Mouse (Mus musculus): Measurements from ENCODE around the gene Vamp2. TPM values are rescaled to one million over a fixed set of nuclear protein-coding genes. Genes with fewer than 3 reads are reported as not detected.
A peak's percentile ranks its signal among the peaks of the same experiment; 100 is the strongest.

Gene Vamp2
- polyA plus RNA-seq, 1 experiment from 2014 or later = 123 TPM

DNA sequence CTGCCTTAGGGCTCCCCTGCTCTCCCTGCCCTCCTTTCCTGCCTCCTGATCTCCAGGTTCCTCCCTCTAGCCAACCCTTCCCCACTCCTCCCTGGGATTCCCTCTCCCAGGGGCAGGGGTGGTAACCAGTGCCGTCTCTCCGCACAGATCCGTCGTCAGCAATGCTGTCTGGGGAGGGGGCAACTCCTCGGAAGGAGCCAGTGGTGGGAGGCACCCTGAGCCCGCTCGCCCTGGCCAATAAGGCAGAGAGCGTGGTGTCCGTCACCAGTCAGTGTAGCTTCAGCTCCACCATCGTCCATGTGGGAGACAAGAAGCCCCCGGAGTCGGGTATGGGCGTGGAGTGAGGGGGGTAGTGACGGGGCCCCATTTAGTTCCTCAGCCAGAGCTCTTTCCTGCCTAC, 16.2 kb downstream of the Vamp2 start:
- ATAC-seq (ENCODE audit: low FRiP score, low read depth) = no peak
- no peak overlapping the region for H3K9ac ChIP-seq (replicated peaks)
- H3K4me3 ChIP-seq = no peak overlapping the region
- 89% methylated on average over 14 of the region's 14 CpGs for WGBS
- H3K9me3 ChIP-seq = no peaks in the 10 kb centered on the region
- peaks cover 86% of the 10 kb centered on the region for H3K36me3 ChIP-seq
- H3K4me1 ChIP-seq = peaks cover 14% of the 10 kb centered on the region
- no peak overlapping the region for H3K4me2 ChIP-seq (replicated peaks)
- H3K27ac ChIP-seq (replicated peaks) = no peak overlapping the region
- no peaks in the 10 kb centered on the region for H3K27me3 ChIP-seq

DNA sequence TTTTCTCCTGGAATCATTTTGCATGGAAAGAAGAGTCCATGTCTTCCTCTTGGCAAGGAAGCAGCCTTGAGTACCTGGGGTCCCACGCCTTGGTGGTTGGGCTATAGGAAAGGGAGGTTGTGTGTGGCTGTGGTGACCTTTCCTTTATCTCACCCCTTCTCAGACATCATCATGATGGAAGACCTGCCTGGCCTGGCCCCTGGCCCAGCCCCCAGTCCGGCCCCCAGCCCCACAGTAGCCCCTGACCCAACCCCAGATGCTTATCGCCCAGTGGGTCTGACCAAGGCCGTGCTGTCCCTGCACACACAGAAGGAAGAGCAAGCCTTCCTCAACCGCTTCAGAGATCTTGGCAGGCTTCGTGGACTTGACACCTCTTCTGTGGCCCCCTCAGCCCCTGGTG, 16.9 kb downstream of the Vamp2 start:
- peaks cover 87% of the 10 kb centered on the region for H3K36me3 ChIP-seq
- no peaks in the 10 kb centered on the region for H3K27me3 ChIP-seq

GRCm38 (mm10) chr11:69105796-69106195, 17.5 kb downstream of the Vamp2 start:
- Histone ChIP-seq H3K27me3 (no peaks in the 10 kb centered on the region), H3K4me3 (no peak overlapping the region), H3K4me2 (replicated peaks) (no peak overlapping the region), H3K9ac (replicated peaks) (no peak overlapping the region), H3K27ac (replicated peaks) (no peak overlapping the region), H3K9me3 (no peaks in the 10 kb centered on the region), H3K36me3 (peaks cover 87% of the 10 kb centered on the region), H3K4me1 (0 out of 2 replicates have a peak, but pooled peaks cover 2% of the 10 kb centered on the region)
- ATAC-seq (ENCODE audit: low FRiP score, low read depth) = no peak
- 81% methylated on average over 2 of the region's 2 CpGs for WGBS

More for the DNA sequence above, 16.9 kb downstream of the Vamp2 start:
- Histone ChIP-seq H3K9ac (replicated peaks) (no peak overlapping the region), H3K27ac (replicated peaks) (no peak overlapping the region), H3K9me3 (no peaks in the 10 kb centered on the region), H3K4me1 (peaks cover 8% of the 10 kb centered on the region), H3K4me2 (replicated peaks) (no peak overlapping the region), H3K4me3 (no peak overlapping the region)
- WGBS = 96% methylated on average over 6 of the region's 6 CpGs
- no peak for ATAC-seq (ENCODE audit: low FRiP score, low read depth)

GRCm38 (mm10) chr11:69106299-69106698, 18.0 kb downstream of the Vamp2 start:
- ATAC-seq (ENCODE audit: low FRiP score, low read depth) = no peak
- H3K27me3 ChIP-seq = peaks cover under 1% of the 10 kb centered on the region; the same call in 1 of the 2 replicates
- 89% methylated on average over 11 of the region's 11 CpGs for WGBS

GRCm38 (mm10) chr11:69106842-69107241, 18.6 kb downstream of the Vamp2 start:
- ATAC-seq (ENCODE audit: low FRiP score, low read depth) = no peak
- H3K9me3 ChIP-seq = no peaks in the 10 kb centered on the region
- peaks cover 76% of the 10 kb centered on the region for H3K36me3 ChIP-seq
- peaks cover 5% of the 10 kb centered on the region; the same call in 1 of the 2 replicates for H3K4me1 ChIP-seq
- H3K9ac ChIP-seq (replicated peaks) = no peak overlapping the region
- peaks cover 6% of the 10 kb centered on the region; the same call in 1 of the 2 replicates for H3K27me3 ChIP-seq
- no peak overlapping the region for H3K27ac ChIP-seq (replicated peaks)
- H3K4me2 ChIP-seq (replicated peaks) = no peak overlapping the region
- WGBS = 85% methylated on average over 11 of the region's 11 CpGs
- H3K4me3 ChIP-seq = no peak overlapping the region

More at GRCm38 (mm10) chr11:69106299-69106698, 18.0 kb downstream of the Vamp2 start:
- Histone ChIP-seq H3K4me1 (peaks cover under 1% of the 10 kb centered on the region; the same call in 1 of the 2 replicates), H3K9ac (replicated peaks) (no peak overlapping the region), H3K4me2 (replicated peaks) (no peak overlapping the region), H3K9me3 (no peaks in the 10 kb centered on the region), H3K36me3 (peaks cover 82% of the 10 kb centered on the region), H3K4me3 (no peak overlapping the region), H3K27ac (replicated peaks) (no peak overlapping the region)

- WGBS = 93% methylated on average over 11 of the region's 11 CpGs
- H3K27me3 ChIP-seq = peaks cover 15% of the 10 kb centered on the region
- H3K4me2 ChIP-seq (replicated peaks) = no peak overlapping the region
- H3K36me3 ChIP-seq = peaks cover 68% of the 10 kb centered on the region
- peaks cover 5% of the 10 kb centered on the region; the same call in 1 of the 2 replicates for H3K4me1 ChIP-seq
- H3K4me3 ChIP-seq = no peak overlapping the region
- no peak overlapping the region for H3K9ac ChIP-seq (replicated peaks)
- no peak for ATAC-seq (ENCODE audit: low FRiP score, low read depth)
- H3K9me3 ChIP-seq = no peaks in the 10 kb centered on the region
- H3K27ac ChIP-seq (replicated peaks) = no peak overlapping the region
These were observed 19.4 kb downstream of the Vamp2 start for GRCm38 (mm10) chr11:69107676-69108075.

- Histone ChIP-seq H3K4me3 (no peak overlapping the region), H3K27ac (replicated peaks) (no peak overlapping the region), H3K4me2 (replicated peaks) (no peak overlapping the region), H3K9me3 (no peaks in the 10 kb centered on the region), H3K9ac (replicated peaks) (no peak overlapping the region), H3K4me1 (peaks cover 5% of the 10 kb centered on the region; the same call in 1 of the 2 replicates), H3K36me3 (peaks cover 63% of the 10 kb centered on the region), H3K27me3 (peaks cover 18% of the 10 kb centered on the region)
- ATAC-seq (ENCODE audit: low FRiP score, low read depth) = no peak
- 93% methylated on average over 9 of the region's 9 CpGs for WGBS
These were observed 19.9 kb downstream of the Vamp2 start for GRCm38 (mm10) chr11:69108223-69108622.

DNA sequence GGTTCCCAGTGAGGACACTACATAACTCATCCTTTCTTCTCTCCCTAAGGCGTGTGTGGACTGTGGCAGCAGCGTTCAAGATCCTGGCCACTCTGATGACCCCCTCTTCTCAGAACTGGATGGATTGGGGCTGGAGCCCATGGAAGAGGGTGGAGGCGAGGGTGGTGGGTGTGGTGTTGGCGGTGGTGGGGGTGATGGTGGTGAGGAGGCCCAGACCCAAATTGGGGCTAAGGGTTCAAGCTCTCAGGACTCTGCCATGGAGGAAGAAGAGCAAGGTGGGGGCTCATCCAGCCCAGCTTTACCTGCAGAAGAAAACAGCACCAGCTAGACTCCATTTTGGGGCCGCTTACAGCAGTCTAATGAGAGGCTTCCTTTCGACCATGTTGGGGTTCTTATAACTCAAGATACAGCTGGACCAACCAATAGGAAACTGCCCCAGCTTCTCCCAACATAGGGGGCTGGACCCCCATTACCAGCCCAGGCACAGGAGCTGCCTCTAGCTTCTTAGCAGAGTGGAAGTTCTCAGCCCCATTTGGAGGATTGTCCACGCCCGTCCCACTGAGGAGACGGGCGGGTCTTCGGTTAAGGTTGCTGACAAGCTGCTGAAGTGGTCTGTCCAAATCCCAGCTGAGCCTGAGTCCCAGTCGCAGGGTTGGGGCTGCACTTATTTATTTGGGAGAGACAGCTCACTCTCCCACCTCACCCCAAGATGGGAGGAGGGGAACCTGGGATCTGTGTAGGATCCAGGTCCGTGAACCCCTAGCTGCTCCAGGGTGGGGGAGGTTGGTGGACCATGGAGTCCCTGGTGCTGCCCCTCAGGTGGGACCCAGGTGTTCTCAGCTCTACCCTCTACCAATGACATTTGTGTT, 21.0 kb downstream of the Vamp2 start:
- no peak for ATAC-seq (ENCODE audit: low FRiP score, low read depth)
- Histone ChIP-seq H3K4me2 (replicated peaks) (no peak overlapping the region), H3K27ac (replicated peaks) (no peak overlapping the region), H3K36me3 (peaks cover 52% of the 10 kb centered on the region), H3K4me3 (0 out of 2 replicates have a peak overlapping the region, but pooled peaks have one; percentile 2), H3K9me3 (no peaks in the 10 kb centered on the region), H3K27me3 (peaks cover 25% of the 10 kb centered on the region), H3K4me1 (peaks cover 5% of the 10 kb centered on the region; the same call in 1 of the 2 replicates), H3K9ac (replicated peaks) (no peak overlapping the region)
- 87% methylated on average over 13 of the region's 13 CpGs for WGBS

GRCm38 (mm10) chr11:69110319-69111046, 22.2 kb downstream of the Vamp2 start:
- peak; percentile 38; the same call in 1 of the 2 replicates for ATAC-seq (ENCODE audit: low FRiP score, low read depth)
- peaks cover 36% of the 10 kb centered on the region for H3K27me3 ChIP-seq
- no peaks in the 10 kb centered on the region for H3K9me3 ChIP-seq
- peaks cover 5% of the 10 kb centered on the region; the same call in 1 of the 2 replicates for H3K4me1 ChIP-seq
- H3K4me3 ChIP-seq = peak overlapping the region; percentile 52
- 1% methylated on average over 30 of the region's 30 CpGs for WGBS
- H3K27ac ChIP-seq (replicated peaks) = no peak overlapping the region
- peaks cover 41% of the 10 kb centered on the region for H3K36me3 ChIP-seq
- H3K4me2 ChIP-seq (replicated peaks) = peak overlapping the region; percentile 52
- H3K9ac ChIP-seq (replicated peaks) = peak overlapping the region; percentile 28; the same call in 1 of the 2 replicates

GRCm38 (mm10) chr11:69111051-69111810, 22.9 kb downstream of the Vamp2 start:
- no peak for ATAC-seq (ENCODE audit: low FRiP score, low read depth)
- no peak overlapping the region; the same call in 1 of the 2 replicates for H3K9ac ChIP-seq (replicated peaks)
- WGBS = 6% methylated on average over 21 of the region's 21 CpGs
- peaks cover 34% of the 10 kb centered on the region for H3K36me3 ChIP-seq
- no peaks in the 10 kb centered on the region for H3K9me3 ChIP-seq
- peak overlapping the region; percentile 52 for H3K4me3 ChIP-seq
- H3K4me1 ChIP-seq = peaks cover 5% of the 10 kb centered on the region; the same call in 1 of the 2 replicates
- peaks cover 40% of the 10 kb centered on the region for H3K27me3 ChIP-seq
- no peak overlapping the region for H3K27ac ChIP-seq (replicated peaks)
- H3K4me2 ChIP-seq (replicated peaks) = peak overlapping the region; percentile 52

- H3K27ac ChIP-seq (replicated peaks) = no peak overlapping the region
- no peaks in the 10 kb centered on the region for H3K9me3 ChIP-seq
- H3K4me1 ChIP-seq = peaks cover 6% of the 10 kb centered on the region
- H3K27me3 ChIP-seq = peaks cover 45% of the 10 kb centered on the region
- H3K4me3 ChIP-seq = no peak overlapping the region
- ATAC-seq (ENCODE audit: low FRiP score, low read depth) = no peak
- H3K9ac ChIP-seq (replicated peaks) = no peak overlapping the region
- peaks cover 27% of the 10 kb centered on the region for H3K36me3 ChIP-seq
- 68% methylated on average over 4 of the region's 4 CpGs for WGBS
- peak overlapping the region; percentile 52; the same call in 1 of the 2 replicates for H3K4me2 ChIP-seq (replicated peaks)
These were observed 23.6 kb downstream of the Vamp2 start for GRCm38 (mm10) chr11:69111865-69112264.
